Mouse (Mus musculus) adrenal gland, postnatal 36 days (tissue): ENCODE measurements at regions not wholly inside any gene's neighbourhood (a gene's known extent, or its start where the extent isn't known, plus 50 kb on each side); places are given as distances from the start of the nearest gene placed in this dataset.

ENCODE experiments used
- DNase-seq, 2 experiments: peaks; one replicate each; pipeline ENCODE4 v3.0.0; 2021; ENCODE audit warnings: mixed read lengths in 1 of 2

DNA sequence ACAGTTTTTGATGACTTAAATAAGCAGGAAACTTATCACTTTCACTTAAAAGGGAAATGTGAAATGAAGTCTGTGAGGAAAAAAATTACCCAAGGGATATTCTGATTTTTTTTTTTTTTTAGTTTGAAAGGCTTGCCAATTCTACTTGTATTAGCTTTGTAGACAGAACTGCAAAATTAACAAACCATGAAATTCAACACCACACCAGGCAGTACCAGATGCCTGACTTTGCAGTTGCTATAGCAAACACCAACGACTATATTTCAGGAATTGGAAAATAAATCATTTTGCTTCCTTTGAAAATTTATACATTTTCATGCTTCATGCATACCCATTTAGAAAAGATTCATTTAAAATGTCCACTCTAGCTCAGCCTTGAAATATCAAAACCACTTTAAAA lies 1206.6 kb downstream of the Grik2 start:
- no peak for DNase-seq

DNA sequence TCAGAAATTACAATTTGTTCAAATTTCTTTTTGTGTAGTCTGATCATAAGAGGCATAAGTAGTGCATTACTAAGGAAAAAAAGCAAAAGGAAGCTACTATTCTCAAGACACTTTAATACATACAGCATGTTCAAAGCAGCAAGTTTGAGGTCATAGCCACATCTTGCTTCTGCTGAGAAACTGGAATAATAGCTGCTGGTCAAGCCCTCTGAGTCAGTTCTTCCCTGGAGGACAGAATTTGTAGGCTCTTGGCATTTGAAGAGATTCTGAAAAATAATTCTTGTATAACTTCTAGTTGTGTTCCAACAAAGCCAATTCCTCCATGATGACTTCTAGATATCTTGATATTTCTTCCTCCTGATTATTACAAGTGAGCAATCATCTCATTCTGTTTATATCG lies 1207.5 kb downstream of the Grik2 start:
- DNase-seq: no peak

DNA sequence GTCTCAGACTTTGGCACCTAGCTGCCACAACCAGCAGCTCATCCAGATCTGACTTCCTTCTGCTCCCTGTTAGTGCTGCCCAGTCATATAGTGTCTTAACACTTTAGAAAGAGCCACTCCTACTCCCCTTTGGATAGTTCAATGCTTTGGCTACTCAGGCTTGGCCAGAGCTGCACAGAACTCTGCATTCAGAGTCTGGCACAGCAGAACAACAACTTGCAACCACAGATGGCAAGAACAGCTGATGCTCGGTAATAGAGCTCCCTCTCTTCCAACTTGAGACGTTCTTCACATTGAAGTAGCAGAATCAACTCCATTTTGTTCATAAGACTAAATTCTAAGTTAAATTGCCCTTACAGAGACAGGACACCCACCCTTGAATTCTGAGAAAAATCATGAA lies 1216.0 kb downstream of the Grik2 start:
- DNase-seq: no peak

GRCm38 (mm10) chr10:48549791-48550190 lies 1238.8 kb downstream of the Grik2 start:
- peak; percentile 20 to 43 for DNase-seq

DNA sequence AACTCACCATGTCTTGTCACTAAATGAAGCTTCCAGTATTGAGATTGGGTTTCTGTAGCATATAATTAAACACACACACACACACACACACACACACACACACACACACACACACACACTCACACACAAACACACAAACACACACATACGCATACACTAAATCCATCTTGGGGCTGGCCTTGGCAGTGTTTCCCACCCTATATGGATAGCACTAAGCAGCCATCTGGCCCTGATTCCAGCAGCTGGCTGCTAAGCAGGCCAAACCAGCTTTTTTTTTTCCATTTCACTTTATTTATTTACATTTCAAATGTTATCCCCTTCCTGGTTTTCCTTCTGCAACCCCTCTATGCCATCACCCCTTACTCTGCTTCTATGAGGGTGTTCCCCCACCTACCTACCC lies 1266.3 kb downstream of the Grik2 start:
- no peak for DNase-seq

DNA sequence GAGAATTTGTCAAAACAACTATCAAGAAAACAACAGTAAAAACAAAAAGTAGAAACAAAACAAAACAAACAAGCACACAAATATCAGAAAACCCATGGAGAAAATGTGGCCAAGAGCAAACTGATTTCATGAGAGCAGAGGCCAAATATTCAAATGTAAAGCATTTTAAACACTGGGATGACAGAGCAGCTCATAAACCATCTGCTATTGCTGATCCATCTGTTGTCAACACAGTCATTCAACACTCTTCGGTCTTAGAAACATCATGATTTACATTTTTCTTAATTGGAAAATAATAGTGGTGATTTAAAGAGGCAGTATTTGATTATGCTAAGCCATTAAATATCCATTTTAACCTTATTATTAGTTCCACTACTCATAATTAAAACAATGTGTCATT lies 1315.6 kb downstream of the Grik2 start:
- DNase-seq: no peak

GRCm38 (mm10) chr10:48443739-48444342 lies 1344.7 kb downstream of the Grik2 start:
- no peak for DNase-seq

GRCm38 (mm10) chr10:48433287-48433686 lies 1355.3 kb downstream of the Grik2 start:
- no peak for DNase-seq

DNA sequence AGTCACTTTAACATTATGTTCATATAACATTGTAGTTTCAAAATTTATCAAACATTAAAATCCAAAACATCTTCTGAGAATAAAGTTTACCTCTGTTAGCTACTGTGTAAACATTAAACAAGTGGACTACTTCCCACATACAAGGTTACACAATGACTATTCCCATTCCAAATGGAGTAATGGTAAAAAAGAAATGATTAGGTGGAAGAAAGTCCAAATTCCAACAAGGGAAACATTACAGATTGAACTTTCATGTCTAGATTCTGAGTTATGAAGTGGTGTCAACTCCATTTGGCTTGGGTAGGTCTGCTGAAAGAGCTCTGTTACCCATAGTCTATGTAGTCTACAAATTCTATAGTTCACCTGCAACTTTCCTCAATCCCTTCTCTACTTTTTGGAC lies 1363.1 kb downstream of the Grik2 start:
- DNase-seq: no peak

DNA sequence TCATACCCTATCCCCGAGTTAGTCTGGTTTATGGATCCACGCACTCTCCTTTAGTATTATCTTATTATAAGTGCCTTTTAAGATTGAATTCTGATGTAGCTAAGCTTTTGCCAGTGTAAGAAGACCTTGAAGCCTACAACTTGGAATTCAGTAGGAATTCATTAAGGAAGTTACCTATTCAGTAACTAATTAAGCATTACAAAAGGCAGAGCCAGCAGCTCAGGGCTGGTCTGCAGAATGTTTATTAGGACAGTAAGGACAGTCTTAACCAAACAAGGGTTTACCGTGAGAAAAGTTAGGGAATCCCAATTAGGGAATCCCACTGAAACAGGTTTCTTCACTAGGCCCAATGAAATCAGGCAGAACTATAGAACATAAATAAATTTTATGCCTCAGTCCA lies 1383.5 kb downstream of the Grik2 start:
- DNase-seq: no peak
